Mouse (Mus musculus): ENCODE measurements around the gene Brd3os. TPM values are rescaled to one million over a fixed set of nuclear protein-coding genes. Genes with fewer than 3 reads are reported as not detected.

Brd3os gene
- polyA plus RNA-seq, 1 experiment from 2014 or later = 10.2 TPM

GRCm38 (mm10) chr2:27470535-27470934, 28.4 kb downstream of the Brd3os start:
- Histone ChIP-seq H3K9ac (ENCODE audit: low read depth, low read length) (no peak overlapping the region), H3K27me3 (ENCODE audit: insufficient read depth, low read length) (no peaks in the 10 kb centered on the region), H3K4me1 (replicated peaks; ENCODE audit: insufficient read depth, low read length) (peaks cover 30% of the 10 kb centered on the region), H3K36me3 (ENCODE audit: insufficient read depth, low read length) (peaks cover 8% of the 10 kb centered on the region), H3K4me2 (ENCODE audit: low read length) (no peak overlapping the region), H3K9me3 (replicated peaks; ENCODE audit: low read length) (no peaks in the 10 kb centered on the region), H3K27ac (no peak overlapping the region), H3K4me3 (replicated peaks; ENCODE audit: low read depth, low read length) (no peak overlapping the region)
- TF ChIP-seq CTCF (IDR thresholded peaks at IDR 0.05; ENCODE audit: low read depth) = no peak
- DNase-seq (ENCODE audit: low spot score) (no peak), ATAC-seq (replicated peaks; ENCODE audit: low FRiP score, low read depth) (no peak)
- WGBS = 98% methylated on average over 2 of the region's 2 CpGs

- Histone ChIP-seq H3K9ac (ENCODE audit: low read depth, low read length) (no peak overlapping the region), H3K4me2 (ENCODE audit: low read length) (no peak overlapping the region), H3K27me3 (ENCODE audit: insufficient read depth, low read length) (no peaks in the 10 kb centered on the region), H3K27ac (no peak overlapping the region), H3K4me1 (replicated peaks; ENCODE audit: insufficient read depth, low read length) (peaks cover 30% of the 10 kb centered on the region), H3K4me3 (replicated peaks; ENCODE audit: low read depth, low read length) (no peak overlapping the region), H3K36me3 (ENCODE audit: insufficient read depth, low read length) (peaks cover 4% of the 10 kb centered on the region), H3K9me3 (replicated peaks; ENCODE audit: low read length) (no peaks in the 10 kb centered on the region)
- DNase-seq (ENCODE audit: low spot score) = no peak
- ATAC-seq (replicated peaks; ENCODE audit: low FRiP score, low read depth) = no peak
- no peak for TF ChIP-seq CTCF (IDR thresholded peaks at IDR 0.05; ENCODE audit: low read depth)
These were observed 29.1 kb downstream of the Brd3os start for GRCm38 (mm10) chr2:27471170-27471584.

GRCm38 (mm10) chr2:27473061-27473765, 31.1 kb downstream of the Brd3os start:
- WGBS = 52% methylated on average over 7 of the region's 7 CpGs
- Histone ChIP-seq H3K4me2 (ENCODE audit: low read length) (peak overlapping the region; percentile 72), H3K9me3 (replicated peaks; ENCODE audit: low read length) (no peaks in the 10 kb centered on the region), H3K27ac (no peak overlapping the region), H3K4me3 (replicated peaks; ENCODE audit: low read depth, low read length) (peak overlapping the region; percentile 96; the same call in 1 of the 2 replicates), H3K27me3 (ENCODE audit: insufficient read depth, low read length) (no peaks in the 10 kb centered on the region), H3K4me1 (replicated peaks; ENCODE audit: insufficient read depth, low read length) (peaks cover 30% of the 10 kb centered on the region), H3K9ac (ENCODE audit: low read depth, low read length) (peak overlapping the region; percentile 93), H3K36me3 (ENCODE audit: insufficient read depth, low read length) (no peaks in the 10 kb centered on the region)
- no peak for TF ChIP-seq CTCF (IDR thresholded peaks at IDR 0.05; ENCODE audit: low read depth)
- DNase-seq (ENCODE audit: low spot score) (peak; percentile 24), ATAC-seq (replicated peaks; ENCODE audit: low FRiP score, low read depth) (no peak)

- H3K4me3 ChIP-seq (replicated peaks; ENCODE audit: low read depth, low read length) = peak overlapping the region; percentile 96
- ATAC-seq (replicated peaks; ENCODE audit: low FRiP score, low read depth) = no peak
- no peak for TF ChIP-seq CTCF (IDR thresholded peaks at IDR 0.05; ENCODE audit: low read depth)
- no peaks in the 10 kb centered on the region for H3K36me3 ChIP-seq (ENCODE audit: insufficient read depth, low read length)
- 9% methylated on average over 4 of the region's 4 CpGs for WGBS
- peaks cover 30% of the 10 kb centered on the region for H3K4me1 ChIP-seq (replicated peaks; ENCODE audit: insufficient read depth, low read length)
- H3K4me2 ChIP-seq (ENCODE audit: low read length) = peak overlapping the region; percentile 72
- peak overlapping the region; percentile 98; the same call in 1 of the 2 replicates for H3K27ac ChIP-seq
- no peaks in the 10 kb centered on the region for H3K9me3 ChIP-seq (replicated peaks; ENCODE audit: low read length)
- DNase-seq (ENCODE audit: low spot score) = no peak
- H3K27me3 ChIP-seq (ENCODE audit: insufficient read depth, low read length) = no peaks in the 10 kb centered on the region
- H3K9ac ChIP-seq (ENCODE audit: low read depth, low read length) = peak overlapping the region; percentile 93
These were observed 31.8 kb downstream of the Brd3os start for GRCm38 (mm10) chr2:27473911-27474310.

GRCm38 (mm10) chr2:27474621-27475484, 32.7 kb downstream of the Brd3os start:
- ATAC-seq (replicated peaks; ENCODE audit: low FRiP score, low read depth) = peak; percentile 18
- TF ChIP-seq CTCF (IDR thresholded peaks at IDR 0.05; ENCODE audit: low read depth) = no peak
- peaks cover 24% of the 10 kb centered on the region for H3K4me1 ChIP-seq (replicated peaks; ENCODE audit: insufficient read depth, low read length)
- H3K4me3 ChIP-seq (replicated peaks; ENCODE audit: low read depth, low read length) = peak overlapping the region; percentile 96
- H3K27ac ChIP-seq = peak overlapping the region; percentile 98
- under 1% methylated on average over 79 of the region's 84 CpGs for WGBS
- H3K9ac ChIP-seq (ENCODE audit: low read depth, low read length) = peak overlapping the region; percentile 93
- DNase-seq (ENCODE audit: low spot score) = peak; percentile 54
- H3K9me3 ChIP-seq (replicated peaks; ENCODE audit: low read length) = no peaks in the 10 kb centered on the region
- H3K36me3 ChIP-seq (ENCODE audit: insufficient read depth, low read length) = no peaks in the 10 kb centered on the region
- H3K4me2 ChIP-seq (ENCODE audit: low read length) = peak overlapping the region; percentile 72
- H3K27me3 ChIP-seq (ENCODE audit: insufficient read depth, low read length) = no peaks in the 10 kb centered on the region

- under 1% methylated on average over 90 of the region's 96 CpGs for WGBS
- H3K9me3 ChIP-seq (replicated peaks; ENCODE audit: low read length) = no peaks in the 10 kb centered on the region
- no peak for TF ChIP-seq CTCF (IDR thresholded peaks at IDR 0.05; ENCODE audit: low read depth)
- DNase-seq (ENCODE audit: low spot score) (peak; percentile 96), ATAC-seq (replicated peaks; ENCODE audit: low FRiP score, low read depth) (peak; percentile 98)
- peak overlapping the region; percentile 98 for H3K27ac ChIP-seq
- peaks cover 24% of the 10 kb centered on the region for H3K4me1 ChIP-seq (replicated peaks; ENCODE audit: insufficient read depth, low read length)
- no peaks in the 10 kb centered on the region for H3K27me3 ChIP-seq (ENCODE audit: insufficient read depth, low read length)
- no peaks in the 10 kb centered on the region for H3K36me3 ChIP-seq (ENCODE audit: insufficient read depth, low read length)
- peak overlapping the region; percentile 96 for H3K4me3 ChIP-seq (replicated peaks; ENCODE audit: low read depth, low read length)
- peak overlapping the region; percentile 93 for H3K9ac ChIP-seq (ENCODE audit: low read depth, low read length)
- peak overlapping the region; percentile 72 for H3K4me2 ChIP-seq (ENCODE audit: low read length)
These were observed 33.6 kb downstream of the Brd3os start for GRCm38 (mm10) chr2:27475495-27476302.
